Mouse (Mus musculus): ENCODE measurements around the gene Gm40193.
"Not testable (repeated sequence)": the region's sequence is repeated elsewhere in the genome, so short reads cannot be mapped to it uniquely, and the experiment has no call there.

The Gm40193 gene

DNA sequence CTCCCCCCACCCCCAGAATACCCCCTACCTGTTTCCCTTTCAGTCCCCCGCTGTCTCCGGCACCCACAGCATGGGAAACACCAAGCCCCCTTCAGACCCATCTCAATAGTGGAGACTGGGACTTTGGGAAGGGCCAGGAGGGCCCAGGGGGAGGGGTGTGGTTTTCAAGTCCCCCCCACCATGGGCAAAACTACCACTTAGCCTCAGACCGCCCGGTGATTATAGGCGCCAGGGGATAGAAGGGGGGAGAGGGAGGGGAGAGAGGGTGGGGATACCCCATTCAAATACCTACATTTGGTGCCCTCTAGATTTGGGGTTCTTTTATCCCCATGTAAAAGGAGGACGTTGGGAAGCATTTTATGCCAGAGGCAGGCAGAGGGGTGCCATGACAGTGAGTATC is at the start of gene Gm40193:
TSS of gene Gm40193 (minus strand) at position 101 of the 400 bp plus-strand sequence.
- no peak for DNase-seq (ENCODE audit: low spot score)

DNA sequence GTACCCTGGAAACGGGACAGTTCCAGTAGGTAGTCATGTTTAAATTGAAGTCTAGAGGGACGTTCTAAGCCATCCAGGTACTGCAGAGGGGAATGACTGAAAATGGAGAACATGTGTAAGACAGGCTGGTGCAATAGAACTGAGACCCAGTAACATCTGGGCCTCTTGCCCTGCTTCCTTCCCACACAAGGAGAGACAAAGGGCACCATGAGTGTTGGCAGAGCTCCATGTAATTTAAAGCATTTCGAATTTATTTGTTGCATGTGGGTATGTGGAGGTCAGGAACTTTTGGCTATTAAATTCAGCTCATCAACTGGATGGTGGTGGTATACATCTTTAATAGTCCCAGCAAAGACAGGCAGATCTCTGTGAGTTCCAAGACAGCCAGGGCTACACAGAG is 49.5 kb upstream of the Gm40193 start:
- no peak for DNase-seq (ENCODE audit: low spot score)

GRCm38 (mm10) chr11:70580921-70581320 is 48.2 kb upstream of the Gm40193 start:
- no peak for DNase-seq (ENCODE audit: low spot score)

DNA sequence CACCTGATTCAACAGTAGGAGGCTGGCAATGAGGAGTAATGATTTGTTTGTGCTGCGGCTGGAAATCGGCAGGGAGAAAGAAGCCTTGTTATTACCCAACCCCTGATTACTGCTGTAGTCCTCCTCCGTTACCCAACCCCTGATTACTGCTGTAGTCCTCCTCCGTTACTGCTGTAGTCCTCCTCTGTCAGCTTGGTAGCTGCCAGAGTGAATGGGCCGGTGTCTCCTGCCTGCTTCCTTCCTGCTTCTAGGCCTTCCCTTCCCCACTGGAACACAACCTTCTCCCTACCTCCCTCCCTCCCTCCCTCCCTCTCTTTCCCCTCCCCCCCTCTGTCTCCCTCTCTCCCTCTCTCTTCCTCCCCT is 47.6 kb upstream of the Gm40193 start:
- DNase-seq (ENCODE audit: low spot score): no peak

DNA sequence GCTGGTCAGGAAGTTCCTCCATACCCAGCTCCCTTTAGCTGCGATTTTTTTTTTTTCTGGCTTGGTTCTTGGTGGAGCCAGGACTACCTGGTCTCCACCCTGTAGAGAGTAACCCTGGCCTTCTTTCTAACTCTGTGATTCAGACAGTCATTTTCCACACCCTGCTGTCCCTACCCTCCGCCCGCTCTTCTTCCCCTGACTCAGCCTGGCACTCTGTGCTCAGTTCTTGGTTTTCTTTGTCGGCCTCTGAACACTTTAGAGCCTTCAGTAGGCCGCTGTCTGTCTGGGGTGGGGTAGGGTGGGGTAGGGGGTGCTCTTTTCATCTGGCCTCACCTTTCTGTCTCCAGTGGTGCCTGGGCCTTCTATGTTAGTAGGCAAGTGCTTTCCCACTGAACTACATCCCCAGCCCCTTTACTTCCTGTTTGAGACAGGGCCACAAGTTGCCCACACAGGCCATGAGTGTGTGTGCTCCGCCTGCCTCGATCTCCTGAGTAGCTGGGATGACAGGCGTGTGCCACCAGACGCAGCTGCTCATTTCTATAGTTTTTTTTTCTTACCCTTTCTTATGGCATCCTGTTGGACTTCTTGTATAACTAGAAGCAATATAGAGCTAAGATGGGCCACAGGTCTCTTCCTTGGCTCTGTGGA is 47.1 kb upstream of the Gm40193 start:
- DNase-seq (ENCODE audit: low spot score): no peak

GRCm38 (mm10) chr11:70578962-70579361 is 46.2 kb upstream of the Gm40193 start:
- DNase-seq (ENCODE audit: low spot score): no peak

GRCm38 (mm10) chr11:70577201-70577600 is 44.5 kb upstream of the Gm40193 start:
- no peak for DNase-seq (ENCODE audit: low spot score)

GRCm38 (mm10) chr11:70573872-70574271 is 41.1 kb upstream of the Gm40193 start:
- no peak for DNase-seq (ENCODE audit: low spot score)

DNA sequence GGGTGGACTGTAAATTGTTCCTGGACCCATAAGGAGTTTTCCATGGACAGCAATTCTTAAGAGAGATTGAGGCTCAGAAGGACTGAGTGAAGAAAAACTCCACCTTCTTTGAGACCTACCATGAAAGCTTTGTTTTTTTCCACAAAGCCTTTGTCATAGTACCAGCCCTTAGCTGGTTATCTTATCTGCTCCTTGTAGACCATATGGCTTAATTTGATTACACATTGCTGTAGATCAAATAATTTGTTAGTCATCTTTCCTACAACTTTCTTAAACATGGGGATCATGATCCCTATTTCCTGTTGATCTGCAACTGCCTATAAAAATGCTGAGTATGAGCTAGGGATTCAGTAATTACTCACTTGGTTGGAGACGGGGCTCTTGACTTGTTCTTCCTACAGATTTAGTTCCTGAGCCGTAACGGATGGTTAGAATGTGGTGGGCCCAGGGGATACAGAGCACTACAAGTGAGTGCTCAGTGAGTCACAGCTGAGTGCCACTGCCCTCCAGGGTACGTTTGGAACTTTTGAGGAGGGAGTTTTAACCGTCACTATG is 39.7 kb upstream of the Gm40193 start:
- DNase-seq (ENCODE audit: low spot score): peak; percentile 17

- no peak for DNase-seq (ENCODE audit: low spot score)
Observed at GRCm38 (mm10) chr11:70571641-70572040, 38.9 kb upstream of the Gm40193 start.

DNA sequence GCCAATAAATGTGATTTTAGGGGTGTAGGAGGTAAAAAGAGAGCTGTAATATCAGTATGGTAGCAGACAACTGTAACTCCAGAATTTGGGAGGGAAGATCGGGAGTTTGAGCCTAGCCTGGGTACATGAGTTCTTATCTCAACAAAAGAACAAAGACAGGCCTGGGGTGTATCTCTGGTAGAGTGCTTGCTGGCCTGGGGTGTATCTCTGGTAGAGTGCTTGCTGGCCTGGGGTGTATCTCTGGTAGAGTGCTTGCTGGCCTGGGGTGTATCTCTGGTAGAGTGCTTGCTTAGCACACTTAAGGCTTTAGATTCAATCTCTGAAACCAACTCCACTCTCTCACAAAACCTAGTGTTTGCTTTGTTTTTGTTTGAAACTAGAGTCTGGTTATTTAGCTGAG is 37.9 kb upstream of the Gm40193 start:
- DNase-seq (ENCODE audit: low spot score): not testable (repeated sequence)

- DNase-seq (ENCODE audit: low spot score): no peak
Observed at GRCm38 (mm10) chr11:70566586-70566985, 33.8 kb upstream of the Gm40193 start.

- no peak for DNase-seq (ENCODE audit: low spot score)
Observed at GRCm38 (mm10) chr11:70564276-70564873, 31.6 kb upstream of the Gm40193 start.

DNA sequence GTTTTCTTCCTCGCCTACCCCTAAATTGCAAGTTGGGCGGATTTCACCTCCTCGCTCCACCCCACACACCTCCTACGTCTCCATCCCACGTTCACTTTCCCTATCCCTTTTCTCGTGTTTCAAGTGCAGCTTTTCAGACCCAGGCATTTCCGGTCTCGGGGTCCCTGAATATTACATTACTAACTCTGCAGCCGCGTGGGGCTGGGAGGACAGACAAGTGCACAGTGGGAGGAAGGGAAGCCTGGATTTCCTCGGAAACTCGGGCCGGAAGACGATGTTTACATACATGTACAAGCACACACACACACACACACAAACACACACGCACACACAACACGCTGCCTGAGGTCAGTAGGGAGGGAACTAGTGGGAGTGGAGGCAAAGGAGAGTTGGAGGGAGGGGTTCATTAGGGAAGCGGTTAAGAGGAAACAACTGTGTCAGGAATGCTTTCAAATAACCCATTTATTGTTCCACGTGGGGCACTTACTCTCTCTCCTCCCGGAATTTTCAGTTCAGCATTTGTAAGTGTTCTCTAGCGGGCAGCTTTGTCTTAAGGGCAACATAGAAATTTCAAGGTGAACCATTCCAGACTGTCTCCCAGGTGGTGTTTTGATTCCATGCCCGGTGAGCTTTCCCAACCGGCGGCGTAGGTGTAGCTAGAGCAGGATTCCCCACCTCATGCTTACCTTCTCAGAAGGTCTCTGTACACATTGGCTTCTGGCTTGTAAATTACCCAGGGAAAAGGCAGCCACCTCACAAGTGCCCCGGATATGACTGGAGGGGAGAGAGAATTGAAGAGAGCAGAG is 30.9 kb upstream of the Gm40193 start:
- peak; percentile 32 for DNase-seq (ENCODE audit: low spot score)

- DNase-seq (ENCODE audit: low spot score): no peak
Observed at GRCm38 (mm10) chr11:70562995-70563469, 30.3 kb upstream of the Gm40193 start.

DNA sequence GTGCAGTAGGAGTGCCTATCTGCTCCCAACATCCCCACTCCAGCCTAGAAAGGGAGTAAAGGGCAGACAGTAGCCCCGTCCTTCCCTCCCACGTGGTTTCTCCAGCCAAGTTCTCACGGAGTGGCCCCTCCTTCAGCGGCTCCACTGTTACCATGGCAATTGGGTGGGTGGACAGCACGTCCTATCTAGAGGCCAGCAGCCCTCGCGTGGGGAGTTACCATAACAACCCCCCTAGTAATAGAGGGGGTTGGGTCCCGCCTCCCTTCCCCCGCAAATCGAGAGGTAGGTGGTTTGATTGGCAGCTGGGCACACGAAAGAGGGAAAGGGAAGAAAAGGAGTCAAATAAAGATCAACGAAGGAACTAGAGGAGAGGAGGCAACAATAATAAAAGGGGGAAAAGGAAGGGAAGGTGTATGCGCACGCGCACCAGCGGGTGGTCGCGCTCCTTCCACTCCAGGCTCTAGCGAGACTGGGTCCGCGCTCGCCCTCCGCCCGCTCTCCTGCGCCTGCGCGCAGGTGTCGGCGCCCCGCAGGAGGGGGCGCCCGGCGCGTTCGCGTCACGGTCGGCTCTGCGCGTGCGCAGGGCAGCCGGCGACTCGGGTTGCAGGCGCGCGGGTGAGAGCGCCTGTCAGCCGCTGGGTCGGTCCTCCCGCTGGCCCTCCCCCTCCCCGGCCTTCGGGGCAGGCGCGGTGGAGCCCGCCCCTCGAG is 29.7 kb upstream of the Gm40193 start, which contains the start of gene Mink1:
TSS of gene Mink1 (plus strand) at position 595 of the 708 bp plus-strand sequence.
- peak; percentile 92 for DNase-seq (ENCODE audit: low spot score)

- DNase-seq (ENCODE audit: low spot score): no peak
Observed at GRCm38 (mm10) chr11:70561937-70562286, 29.2 kb upstream of the Gm40193 start.

- DNase-seq (ENCODE audit: low spot score): no peak
Observed at GRCm38 (mm10) chr11:70557545-70557944, 24.8 kb upstream of the Gm40193 start.

GRCm38 (mm10) chr11:70553940-70554339 is 21.2 kb upstream of the Gm40193 start:
- DNase-seq (ENCODE audit: low spot score): no peak

- DNase-seq (ENCODE audit: low spot score): no peak
Observed at GRCm38 (mm10) chr11:70551526-70551925, 18.8 kb upstream of the Gm40193 start.

DNA sequence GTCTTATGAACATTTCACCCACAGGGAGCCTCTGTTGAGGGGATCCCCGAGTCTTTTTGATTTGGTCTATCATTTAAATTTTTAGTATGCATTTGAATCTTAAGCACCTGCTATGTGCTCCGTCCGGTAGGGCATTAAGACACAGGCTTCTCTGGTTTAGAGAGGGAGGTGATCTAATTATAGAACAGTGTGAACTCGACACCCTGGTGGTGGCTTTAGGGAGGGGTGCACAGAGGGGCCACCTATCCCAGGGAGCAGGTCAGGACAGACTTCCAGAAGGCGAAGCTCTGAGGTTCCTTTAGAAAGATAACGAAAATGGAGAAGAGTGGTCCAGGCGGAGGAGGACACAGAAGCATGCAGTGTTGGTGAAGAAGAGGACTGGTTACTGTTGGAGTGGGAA is 11.8 kb upstream of the Gm40193 start:
- no peak for DNase-seq (ENCODE audit: low spot score)

DNA sequence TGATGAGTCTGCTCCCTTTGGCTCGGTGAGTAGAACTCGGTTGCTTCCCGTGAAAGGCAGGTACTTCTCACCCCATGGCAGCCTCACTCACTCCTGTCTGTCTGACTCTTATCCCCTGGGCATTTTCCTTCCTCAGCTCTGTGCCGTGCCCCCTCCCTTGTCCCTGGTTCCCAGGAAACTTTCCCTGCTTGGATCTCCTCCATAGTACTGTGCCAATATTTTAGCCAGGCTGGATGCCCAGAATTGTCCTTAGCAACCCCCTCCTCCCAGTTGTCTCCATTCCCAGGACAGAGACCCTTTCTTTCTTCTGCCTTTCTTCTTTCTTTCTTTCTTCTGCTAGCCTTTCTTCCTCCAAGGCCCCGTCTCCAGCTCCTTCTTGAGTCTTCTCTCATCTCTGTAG is 8.7 kb upstream of the Gm40193 start:
- no peak for DNase-seq (ENCODE audit: low spot score)

Measured in MN1 (cell line).